Mouse (Mus musculus) 3134 (cell line): ENCODE measurements at regions not wholly inside any gene's neighbourhood (a gene's known extent, or its start where the extent isn't known, plus 50 kb on each side); places are given as distances from the start of the nearest gene placed in this dataset.
"Not testable (repeated sequence)": the region's sequence is repeated elsewhere in the genome, so short reads cannot be mapped to it uniquely, and the experiment has no call there.

Experiments
- DNase-seq: peaks from one replicate; pipeline ENCODE4 v3.0.0-alpha.2; 2011; ENCODE audit warnings: low spot score; ENCODE audit not compliant: insufficient read length; ENCODE audit errors: extremely low read depth

DNA sequence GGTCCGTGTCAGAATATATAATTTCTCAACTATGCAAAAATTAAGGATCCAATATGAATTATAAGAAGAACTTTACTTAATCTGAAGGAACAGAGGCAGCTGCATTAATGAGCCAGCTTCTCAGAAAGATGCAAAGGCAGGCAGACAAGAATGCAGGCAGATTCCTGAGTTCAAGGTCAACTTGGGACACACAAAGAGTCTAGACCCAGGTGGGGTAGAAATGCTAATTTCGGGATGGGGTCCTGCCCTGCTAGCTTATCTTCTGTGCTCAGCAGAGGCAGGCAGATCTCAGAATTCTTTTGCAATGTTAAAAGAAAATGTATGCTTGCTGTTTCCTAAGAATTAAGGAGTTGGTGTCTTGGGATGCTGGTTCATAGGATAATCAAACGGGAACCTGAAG is 181.9 kb upstream of the Dlgap1 start:
- no peak for DNase-seq

DNA sequence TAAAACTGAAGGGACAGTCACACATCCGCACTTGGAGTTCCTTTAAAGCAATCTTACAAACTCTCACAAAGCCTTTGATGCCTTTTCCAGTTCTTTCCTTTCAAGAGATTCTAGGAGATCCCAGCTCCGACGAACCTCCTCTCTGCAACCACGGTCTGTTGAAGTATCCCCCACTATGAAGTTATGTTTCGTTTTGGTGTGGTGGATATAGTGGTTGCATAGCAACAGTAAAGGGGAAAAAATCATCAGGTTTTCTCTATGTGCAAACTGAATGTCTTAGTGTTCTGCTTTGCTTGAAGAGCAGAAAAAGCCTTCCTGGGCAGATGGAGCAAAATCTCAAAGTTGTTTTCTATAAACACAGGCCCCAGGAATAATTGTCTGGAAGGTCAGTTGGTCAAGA is 147.4 kb upstream of the Dlgap1 start:
- DNase-seq = no peak

DNA sequence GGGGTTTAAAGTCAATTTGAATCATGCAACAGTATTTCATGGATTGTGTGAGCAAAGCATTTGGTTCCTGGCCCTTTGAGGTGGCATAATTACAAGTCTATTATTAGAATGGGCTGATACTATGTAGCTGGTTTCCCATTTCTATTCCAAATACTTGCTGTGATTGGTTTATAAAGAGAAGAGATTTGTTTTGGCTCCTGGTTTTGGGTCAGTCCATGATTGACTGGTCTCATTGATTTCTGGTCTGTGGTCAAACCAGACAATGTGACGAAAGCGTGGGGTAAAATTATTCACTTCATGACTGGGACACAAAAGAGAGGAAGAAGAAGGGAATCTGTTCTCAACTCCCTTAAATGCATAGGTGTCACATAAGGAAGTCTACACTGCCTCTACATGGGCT is 147.0 kb upstream of the Dlgap1 start:
- DNase-seq = no peak

- DNase-seq = no peak
Measured at GRCm38 (mm10) chr17:69822921-69823320, 146.0 kb upstream of the Dlgap1 start.

- no peak for DNase-seq
Measured at GRCm38 (mm10) chr17:69841308-69841707, 127.6 kb upstream of the Dlgap1 start.

DNA sequence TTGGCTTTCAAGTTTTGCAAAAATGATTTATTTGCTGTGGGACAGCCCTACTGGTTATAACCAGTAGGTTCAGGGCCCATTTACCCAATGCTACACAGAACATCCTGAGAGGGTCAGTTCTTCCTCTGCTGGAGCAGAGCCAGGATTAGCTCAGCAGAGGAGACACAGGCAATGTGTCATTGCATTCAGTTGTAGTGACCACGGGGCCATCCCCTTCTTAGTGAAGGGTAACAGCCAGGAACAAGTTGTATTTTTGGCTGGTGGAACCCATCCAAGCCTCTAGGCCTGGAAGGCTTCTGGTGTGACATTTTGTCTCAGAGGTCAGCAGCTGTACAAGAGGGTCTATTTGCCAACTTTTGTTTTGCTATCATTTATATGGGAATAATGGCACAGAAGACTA is 120.6 kb upstream of the Dlgap1 start:
- no peak for DNase-seq

DNA sequence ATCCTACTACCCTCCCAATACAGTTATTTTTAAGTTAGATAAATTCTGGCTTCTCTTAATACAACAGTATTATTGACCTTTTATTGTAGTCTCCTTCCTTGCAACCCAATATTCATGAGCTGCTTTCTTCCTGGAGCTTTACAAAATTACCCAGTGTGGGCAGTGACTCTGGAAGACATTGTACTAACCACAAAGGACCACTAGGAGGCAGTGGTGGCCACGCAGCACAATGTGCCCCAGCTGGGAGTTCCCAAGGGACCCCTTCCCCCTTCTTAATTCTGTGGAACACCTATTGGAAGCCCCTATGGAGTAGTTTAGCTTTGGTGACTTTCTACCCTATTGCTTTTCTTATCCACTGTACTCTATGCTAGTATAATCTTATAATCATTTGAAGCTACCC is 118.8 kb upstream of the Dlgap1 start:
- DNase-seq = no peak

GRCm38 (mm10) chr17:69879958-69880357 is 88.9 kb upstream of the Dlgap1 start:
- DNase-seq = not testable (repeated sequence)

- no peak for DNase-seq
Measured at GRCm38 (mm10) chr17:69893980-69894379, 74.9 kb upstream of the Dlgap1 start.
